Mouse (Mus musculus): ENCODE results near the gene Jarid2.

- no peak for TF ChIP-seq CTCF (IDR thresholded peaks at IDR 0.05; ENCODE audit: control insufficient read depth, insufficient read depth, insufficient replicate concordance, low read depth, low read length)
- no peak for TF ChIP-seq POLR2A (IDR thresholded peaks at IDR 0.05; ENCODE audit: control insufficient read depth, low read depth, low read length)
Observed at GRCm38 (mm10) chr13:44906141-44906540, 176.9 kb downstream of the Jarid2 start.

Data from testis, adult 2 months (tissue).